Mouse (Mus musculus): ENCODE measurements around the gene Fdx1l. TPM values are rescaled to one million over a fixed set of nuclear protein-coding genes. Genes with fewer than 3 reads are reported as not detected.

Gene Fdx1l
- 10 to 100 TPM; 46.9 to 48.4 TPM for total RNA-seq (2021)
- long read RNA-seq, experiment 1, transcript Fdx1l-203 (4 exons, 681 nt) = minor isoform, 13 of 72 reads
- long read RNA-seq, experiment 1, transcript Fdx1l-205 (4 exons, 951 nt) = minor isoform, 6 of 72 reads
- long read RNA-seq, experiment 1, transcript Fdx1l-201 (5 exons, 812 nt) = major isoform, 50 of 72 reads
- long read RNA-seq, experiment 1, partial matches to known transcripts = 0 of 72 reads
- long read RNA-seq, experiment 1, other reads (novel, unspliced or antisense) = 1 of 72 reads
- long read RNA-seq, experiment 2, transcript Fdx1l-203 (4 exons, 681 nt) = minor isoform, 6 of 43 reads
- long read RNA-seq, experiment 2, transcript Fdx1l-201 (5 exons, 812 nt) = major isoform, 29 of 43 reads
- long read RNA-seq, experiment 2, partial matches to known transcripts = 1 of 43 reads
- long read RNA-seq, experiment 2, other reads (novel, unspliced or antisense) = 2 of 43 reads

DNA sequence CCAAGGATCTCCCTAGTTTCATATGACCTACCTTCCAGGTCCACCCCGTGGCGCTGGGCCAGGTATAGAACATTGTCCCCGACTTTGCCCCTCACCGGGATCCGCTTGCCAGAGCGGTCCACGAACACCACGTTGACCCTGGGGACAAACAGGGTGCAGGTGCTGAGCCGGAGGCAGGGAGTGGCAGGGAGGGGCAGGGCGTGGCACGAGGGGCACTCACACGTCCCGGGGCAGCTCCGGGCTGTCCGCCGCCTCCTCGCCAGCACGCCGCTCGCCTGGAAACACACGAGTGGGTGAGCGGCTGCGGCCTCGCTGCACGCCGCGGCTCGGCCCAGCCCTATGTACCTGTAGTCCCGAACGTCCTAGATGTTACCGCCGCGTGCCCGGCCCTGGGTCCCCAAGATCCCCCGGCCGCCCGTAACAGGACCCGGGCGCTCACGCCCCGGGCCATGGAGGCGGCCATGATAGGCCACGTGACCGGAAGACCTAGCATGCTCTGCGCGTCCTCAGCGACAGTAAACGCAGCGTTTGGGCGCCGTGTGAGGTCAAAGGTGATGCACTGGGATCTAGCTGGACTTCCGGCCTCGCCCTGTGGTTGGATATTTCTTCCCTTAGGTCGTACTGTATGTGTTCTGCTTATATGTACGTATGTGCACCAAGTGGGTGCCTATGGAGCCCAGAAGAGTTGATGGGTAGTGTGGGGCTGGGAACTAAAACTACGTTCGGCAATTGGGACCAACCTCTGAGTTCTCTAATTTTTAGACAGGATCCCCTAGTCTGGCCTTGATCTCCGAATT is at the start of gene Fdx1l, which contains the start of gene Gm49373:
Fdx1l (minus strand) TSS at position 571 of the 797 bp plus-strand sequence.
Gm49373 (minus strand) TSS at position 53 of the 797 bp plus-strand sequence.
- DNase-seq (ENCODE audit: low spot score) = peak; percentile 90

DNA sequence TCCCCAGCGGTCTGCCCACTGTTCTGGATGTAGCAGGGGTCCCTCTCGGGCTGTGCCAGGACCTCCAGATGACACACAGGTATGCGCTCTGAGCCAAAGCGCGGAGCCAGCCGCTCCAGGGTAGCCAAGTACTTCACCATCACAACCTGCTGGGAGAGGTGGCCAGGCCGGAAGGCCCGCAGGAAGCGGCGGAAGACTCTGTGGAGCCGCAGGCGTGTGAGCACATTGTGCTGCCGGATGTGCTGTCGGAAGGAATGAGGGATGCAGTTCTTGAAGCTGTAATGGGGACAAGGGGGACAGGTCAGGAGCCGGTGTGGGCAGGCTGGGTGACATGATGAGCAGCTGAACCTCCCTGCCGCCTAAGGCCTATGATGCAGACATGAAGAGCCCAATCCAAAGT is 48.1 kb upstream of the Fdx1l start:
- no peak for DNase-seq (ENCODE audit: low spot score)

DNA sequence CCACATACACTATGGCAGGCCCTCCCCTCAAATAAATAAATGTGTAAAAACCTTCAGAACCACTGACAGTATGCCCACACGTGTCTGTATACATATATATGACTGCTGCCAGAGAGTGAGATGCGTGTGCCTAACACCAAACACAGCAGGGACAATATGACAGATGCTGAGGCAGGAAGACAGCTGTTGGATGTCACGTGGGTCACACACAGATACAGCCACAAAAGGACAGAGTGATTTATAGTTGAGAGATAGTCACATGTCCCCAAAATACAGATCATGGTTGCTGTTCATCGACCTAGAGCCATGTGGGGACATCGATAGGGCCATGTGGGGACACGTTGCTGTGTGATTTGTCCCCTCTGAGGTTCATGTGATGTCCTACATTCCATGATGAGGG is 43.7 kb upstream of the Fdx1l start:
- DNase-seq (ENCODE audit: low spot score) = no peak

DNA sequence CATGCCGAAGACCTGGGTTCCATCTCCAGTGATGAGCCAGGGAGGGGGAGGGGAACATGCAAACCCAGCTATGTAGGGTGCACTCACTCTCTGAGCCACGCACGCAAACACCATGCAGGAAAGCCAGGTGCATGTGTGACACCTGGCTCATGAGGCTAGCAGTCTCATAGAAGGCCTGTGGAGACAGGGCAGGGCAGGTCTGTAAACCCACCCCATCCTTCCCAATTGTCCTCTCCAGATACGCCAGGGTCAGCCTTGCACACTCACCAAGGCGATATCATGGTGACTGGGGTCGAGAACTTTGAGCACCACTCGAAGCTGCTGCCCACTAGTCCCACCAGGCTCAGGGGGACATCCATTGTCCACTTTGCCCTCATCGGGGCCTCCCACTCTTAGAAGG is 41.7 kb upstream of the Fdx1l start:
- no peak for DNase-seq (ENCODE audit: low spot score)

DNA sequence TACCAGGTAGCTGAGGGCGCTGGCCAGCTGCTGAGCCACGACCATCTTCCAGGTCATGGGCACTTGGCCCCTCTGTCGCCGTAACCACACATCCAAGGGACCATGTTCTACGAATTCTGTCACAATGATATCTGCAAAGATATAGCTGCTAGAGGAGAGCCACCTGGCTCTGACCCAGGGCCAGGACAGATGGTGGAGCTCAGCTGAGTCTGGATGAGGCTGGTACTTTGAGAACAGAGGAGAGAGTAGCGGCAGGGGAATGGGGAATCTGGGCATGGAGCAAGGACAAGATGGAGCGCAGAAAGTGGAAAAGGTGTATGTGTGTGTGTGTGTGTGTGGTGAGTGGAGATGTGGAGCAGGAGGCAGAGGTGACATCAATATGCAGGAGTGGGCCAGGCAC is 40.8 kb upstream of the Fdx1l start:
- no peak for DNase-seq (ENCODE audit: low spot score)

DNA sequence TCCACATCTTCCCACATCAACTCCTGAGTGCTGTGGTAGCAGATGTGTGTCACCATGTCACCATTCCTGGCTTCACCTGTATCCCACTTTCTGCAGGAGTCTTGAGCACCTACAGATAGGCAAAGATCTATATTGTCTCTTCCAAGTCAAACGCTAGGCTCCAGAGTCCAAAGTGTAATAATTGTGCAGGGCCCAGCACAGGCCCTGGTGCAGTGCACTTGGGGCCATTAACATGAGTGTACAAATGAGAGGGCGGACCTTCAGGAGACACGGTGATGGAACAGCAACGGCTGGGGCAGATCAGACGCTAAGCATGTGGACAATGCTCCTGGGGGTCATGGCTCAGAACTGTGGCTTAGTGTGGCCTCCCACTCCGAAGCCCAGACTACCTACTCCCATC is 40.3 kb upstream of the Fdx1l start:
- no peak for DNase-seq (ENCODE audit: low spot score)

DNA sequence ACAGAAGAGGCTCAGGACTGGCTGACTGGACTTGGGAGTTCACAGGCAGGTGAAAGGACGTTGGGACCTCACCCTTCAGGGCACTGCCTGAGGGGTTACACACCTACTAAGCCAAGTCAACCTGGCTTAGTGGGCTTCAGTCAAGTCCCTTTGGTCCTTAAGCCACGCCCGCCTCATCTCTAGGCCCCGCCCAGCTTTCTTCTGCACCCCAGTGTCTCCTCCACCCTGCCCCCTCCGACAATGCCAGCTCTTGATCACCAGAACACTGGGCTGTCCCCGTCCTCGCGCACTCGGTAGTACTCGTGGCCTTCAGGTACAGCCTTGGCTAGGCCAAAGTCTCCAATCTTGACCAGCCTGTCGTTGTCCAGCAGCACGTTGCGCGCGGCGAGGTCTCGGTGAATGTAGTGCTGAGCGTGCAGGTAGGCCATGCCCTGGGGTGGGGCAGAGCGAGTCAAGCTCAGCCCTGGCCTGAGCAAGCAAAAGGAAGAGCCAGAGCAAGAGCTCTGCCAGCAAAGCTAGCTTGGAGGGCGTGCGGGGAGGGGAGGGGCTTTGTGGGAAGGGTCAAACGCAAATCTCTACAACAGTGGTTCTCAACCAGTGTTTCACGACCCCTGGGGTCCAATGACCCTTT is 34.3 kb upstream of the Fdx1l start:
- no peak for DNase-seq (ENCODE audit: low spot score)

DNA sequence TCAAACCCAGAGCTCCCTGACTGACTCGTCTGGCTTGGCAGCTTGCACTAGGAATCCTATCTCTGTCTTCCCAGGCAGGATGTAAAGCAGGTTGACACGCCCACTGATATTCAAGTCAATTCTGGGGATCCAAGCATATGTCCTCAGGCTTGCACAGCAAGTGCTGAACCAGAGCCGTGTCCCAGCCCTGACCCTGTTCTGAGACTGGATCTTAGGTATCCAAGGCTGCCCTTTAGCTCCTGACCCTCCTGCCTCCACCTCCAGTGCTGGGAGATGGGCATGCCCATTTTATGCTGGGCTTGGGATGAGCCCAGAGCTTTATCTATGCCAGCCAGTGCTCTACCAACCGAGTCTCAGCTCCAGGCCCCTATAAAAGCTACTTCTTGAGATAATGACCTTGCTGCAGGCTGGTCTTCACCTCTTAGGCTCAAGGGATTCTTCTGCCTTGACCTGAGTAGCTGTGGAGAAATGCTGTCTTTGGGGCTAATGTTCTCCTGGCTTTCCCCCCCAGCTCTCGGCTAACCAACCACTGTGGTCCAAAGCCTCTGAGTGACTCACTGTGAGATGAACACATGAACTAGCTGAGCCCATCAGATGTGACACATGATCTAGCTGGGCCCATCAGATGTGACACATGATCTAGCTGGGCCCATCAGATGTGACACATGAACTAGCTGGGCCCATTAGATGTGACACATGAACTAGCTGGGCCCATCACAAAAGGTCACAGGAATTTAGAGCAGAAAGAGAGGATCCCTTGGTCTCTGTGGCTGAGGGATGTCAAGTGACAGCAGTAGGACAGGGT is 32.5 kb upstream of the Fdx1l start:
- DNase-seq (ENCODE audit: low spot score) = no peak

DNA sequence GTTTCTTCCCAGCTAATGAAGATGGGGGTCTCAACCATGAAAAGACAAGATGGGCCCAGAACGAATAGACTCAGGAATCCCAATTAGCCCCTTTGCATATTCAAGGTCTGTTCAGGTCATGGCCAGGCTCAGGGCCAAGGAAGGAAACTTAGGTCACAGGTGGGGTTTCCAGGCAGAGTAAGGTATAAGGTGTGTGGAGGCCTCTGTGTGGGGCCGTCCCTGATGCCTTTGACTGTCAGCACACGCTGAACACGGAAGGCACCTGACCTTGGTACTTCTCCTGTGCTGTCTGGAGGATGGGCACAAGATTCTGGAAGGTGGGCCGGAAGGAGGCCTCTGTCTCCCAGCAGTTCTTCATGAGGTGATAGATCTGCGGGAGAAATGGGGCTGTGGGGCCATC is 31.4 kb upstream of the Fdx1l start:
- no peak for DNase-seq (ENCODE audit: low spot score)

DNA sequence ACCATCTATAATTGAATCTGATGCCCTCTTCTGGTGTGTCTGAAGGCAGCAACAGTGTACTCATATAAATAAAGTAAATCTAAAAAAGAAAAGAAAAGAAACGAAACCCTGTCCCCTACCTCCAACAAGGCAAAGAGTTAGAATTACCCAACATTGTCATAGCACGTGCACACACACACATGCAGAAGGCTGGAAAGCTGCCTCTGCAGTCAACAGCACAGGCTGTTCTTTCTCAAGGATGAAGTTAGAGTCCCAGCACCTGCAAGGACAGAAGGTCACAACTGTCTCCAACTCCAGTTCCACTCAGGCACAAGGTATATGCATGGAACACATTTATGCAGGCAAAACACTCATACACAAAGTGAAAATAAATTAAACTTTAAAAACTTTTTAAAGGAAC is 28.7 kb upstream of the Fdx1l start:
- DNase-seq (ENCODE audit: low spot score) = no peak

DNA sequence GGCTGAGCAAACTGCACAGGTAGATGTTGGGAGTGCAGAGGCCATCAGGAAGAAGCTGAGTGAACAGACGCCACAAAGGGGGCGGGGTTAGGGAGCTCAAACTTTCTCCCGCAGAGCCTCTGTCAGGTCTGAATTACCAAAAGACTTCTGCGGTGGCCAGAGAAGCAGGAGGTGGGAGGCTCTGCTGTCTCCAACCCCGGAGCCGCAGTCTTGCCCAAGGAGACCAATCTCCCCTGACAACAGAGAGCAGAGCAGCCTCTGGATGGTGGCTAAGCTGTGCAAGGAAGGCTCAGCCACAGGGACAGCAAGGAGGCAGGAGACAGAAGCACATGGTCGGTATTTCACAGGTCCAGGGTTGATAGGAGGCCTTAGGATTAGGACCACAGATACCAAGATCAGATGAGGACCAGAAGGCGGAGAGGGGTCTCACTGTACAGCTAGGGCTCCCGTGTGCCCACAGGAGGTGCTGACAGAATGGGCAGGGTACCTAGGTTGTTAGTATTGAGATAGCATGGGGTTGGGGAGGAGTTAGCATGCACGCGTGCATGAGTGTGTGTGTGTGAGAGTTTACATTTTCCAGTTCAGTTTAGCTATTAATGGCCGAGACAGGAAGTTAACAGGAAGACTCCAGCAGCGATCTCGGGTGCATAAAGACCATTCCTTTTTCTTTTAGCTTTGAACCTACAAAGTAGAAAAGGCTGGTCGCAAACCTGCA is 27.2 kb upstream of the Fdx1l start:
- DNase-seq (ENCODE audit: low spot score) = no peak

DNA sequence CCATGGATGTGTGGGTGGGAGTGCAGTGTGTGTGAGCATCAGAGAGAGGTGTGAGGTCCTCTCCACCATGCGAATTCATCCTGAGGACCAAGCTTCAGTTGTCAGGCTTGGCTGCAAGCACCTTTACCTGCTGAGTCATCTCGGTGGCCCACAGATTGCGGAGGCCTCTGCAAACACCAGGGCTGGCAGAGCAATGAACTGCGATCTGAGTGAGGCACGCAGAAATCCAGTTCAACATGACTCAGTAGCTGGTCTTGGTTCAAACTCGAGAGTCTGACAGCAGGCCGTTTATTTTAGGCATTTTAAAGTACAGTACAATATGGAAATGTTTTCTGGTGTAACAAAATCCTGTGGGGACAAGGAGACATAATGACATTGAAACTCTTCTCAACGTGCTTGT is 24.4 kb upstream of the Fdx1l start:
- DNase-seq (ENCODE audit: low spot score) = no peak

DNA sequence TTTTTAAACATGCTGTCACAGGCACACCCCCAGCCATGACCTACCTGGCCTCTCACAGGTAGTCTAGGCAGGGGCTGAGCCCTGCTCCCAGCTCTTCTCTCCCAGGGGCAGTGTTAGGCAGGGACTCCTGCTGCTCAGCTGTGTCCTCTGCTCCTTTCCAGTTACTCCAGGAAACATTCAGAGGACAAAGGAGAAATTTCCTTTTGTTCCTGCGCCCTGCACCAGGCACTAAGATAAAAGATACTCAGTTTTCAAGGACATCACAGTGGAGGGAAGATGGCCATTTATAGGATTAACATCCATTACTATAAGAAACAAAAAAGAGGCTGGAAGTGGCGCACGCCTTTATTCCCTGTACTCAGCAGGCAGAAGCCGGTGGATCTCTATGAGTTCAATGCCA is 22.5 kb upstream of the Fdx1l start:
- DNase-seq (ENCODE audit: low spot score) = no peak

DNA sequence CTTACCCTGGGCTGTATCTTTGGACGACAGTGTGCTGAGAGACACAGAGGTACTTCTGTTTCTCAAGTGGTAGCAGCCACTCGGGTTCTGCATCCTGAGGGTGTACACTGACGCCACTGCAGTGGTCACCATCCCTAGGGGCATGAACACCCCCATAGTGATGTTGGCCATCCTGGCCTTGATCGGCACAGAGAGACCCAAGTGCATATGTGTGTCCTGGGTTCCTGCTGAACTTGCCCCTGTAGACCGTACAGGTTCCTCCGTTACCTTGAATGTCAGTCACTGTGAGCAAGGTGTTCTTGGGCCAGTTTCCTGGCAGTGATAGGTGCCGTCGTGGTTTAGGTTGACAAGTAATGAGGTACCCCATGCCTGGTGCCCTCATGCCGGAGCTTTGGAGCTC is 20.0 kb upstream of the Fdx1l start:
- DNase-seq (ENCODE audit: low spot score) = no peak

DNA sequence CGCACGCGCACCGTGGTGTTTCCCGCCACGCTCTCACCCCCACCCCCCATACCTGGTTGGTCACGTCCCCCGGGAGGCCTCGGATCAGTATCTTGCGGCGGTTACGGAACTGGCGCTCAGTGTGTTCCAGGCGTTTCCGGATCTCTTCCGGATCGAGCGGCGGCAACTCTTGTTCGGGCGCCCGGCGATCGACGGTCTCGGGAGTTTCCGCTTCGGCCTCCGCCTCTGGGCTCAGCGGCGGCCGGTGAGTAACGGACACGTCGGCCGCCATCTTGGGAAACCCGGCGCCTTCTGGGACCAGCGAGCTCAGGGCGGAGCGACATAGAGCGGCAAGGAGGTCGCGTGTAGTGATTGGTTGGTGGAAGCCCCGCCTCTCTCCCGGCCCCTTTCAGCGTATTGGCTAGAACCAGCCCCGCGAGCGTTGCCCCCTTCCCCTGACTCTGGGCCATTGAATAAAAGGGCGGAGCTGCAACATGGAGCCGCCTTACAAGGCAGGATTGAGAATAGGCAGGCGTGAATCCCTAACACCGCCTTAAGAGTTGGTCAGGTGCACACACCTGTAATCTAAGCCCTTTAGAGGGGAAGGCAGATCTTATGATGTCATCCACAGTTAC is 18.4 kb upstream of the Fdx1l start, which contains the start of the genes Gm38431 and Raver1:
Gm38431 (minus strand) TSS at position 291 of the 614 bp plus-strand sequence.
Raver1 (minus strand) TSS at position 302 of the 614 bp plus-strand sequence.
- DNase-seq (ENCODE audit: low spot score) = peak; percentile 98

DNA sequence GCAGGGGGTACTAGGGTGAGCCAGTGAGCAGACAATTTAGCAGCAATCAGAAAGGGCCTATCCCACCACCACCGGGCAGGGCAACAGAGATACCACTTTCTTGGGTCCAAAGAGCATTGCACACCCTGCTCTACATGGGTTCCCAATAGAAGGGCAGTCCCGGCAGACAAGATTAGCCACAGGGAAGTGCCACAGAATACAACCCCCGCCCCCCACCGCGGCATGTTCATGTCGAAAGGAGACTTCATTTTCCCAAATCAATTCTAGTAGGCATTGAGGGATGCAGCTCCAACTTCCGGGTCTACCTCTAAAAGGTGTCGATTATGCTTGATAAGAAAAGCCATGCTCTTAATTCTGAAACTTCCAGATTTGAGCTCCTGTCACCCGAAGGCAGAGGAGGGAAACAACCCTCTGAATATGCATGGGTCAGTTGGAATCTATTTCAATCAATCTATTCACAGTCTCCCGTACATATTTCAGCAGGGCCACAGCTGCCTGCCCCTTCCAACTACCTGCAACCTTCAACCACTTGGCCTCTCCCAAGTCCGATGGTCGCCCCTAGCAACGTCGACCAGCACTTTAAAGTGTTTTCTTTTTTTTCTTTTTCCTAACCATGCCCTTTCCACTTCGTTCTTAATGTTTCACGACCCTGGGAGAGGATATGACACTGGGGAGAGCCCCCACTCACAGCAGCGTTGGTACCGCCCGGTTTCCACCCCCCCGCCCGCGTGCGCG is 17.7 kb upstream of the Fdx1l start:
- DNase-seq (ENCODE audit: low spot score) = no peak

DNA sequence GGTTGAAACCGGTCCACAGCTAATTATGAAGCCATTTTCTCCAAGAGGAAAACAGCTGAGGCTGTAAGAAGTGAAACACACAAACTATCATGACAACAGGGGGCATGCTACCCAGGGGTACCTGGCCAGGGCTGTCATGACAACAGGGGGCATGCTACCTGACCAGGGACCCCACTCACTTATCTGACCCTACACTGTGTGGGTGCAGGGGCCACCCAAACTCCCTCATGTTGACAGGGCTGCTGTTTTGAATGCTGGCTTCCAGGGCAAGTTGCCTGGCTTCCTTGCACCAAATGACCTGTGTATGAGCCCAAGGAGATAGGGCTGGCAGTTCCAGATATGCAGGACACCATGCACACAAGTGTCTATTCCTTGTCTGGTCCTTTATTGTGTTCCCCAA is 17.1 kb upstream of the Fdx1l start:
- no peak for DNase-seq (ENCODE audit: low spot score)

DNA sequence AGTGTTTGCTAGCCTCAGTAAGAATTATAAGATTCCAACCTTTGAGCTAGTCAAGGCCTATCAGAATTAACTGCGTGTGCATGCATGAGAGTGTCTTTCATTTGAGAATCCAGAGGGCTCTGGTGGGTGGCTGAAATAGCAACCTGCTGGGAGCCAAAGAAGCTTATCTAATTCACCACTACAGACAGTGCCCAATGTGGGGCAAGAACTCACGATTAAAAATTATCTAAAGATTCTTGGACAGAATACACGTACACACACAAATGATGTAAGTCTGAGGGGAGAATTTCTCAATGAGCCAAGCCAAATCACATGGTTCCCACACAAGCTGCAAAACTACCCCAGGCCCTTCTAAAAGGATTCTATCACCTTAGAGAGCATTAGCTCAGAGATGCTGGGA is 9.9 kb upstream of the Fdx1l start:
- DNase-seq (ENCODE audit: low spot score) = no peak

DNA sequence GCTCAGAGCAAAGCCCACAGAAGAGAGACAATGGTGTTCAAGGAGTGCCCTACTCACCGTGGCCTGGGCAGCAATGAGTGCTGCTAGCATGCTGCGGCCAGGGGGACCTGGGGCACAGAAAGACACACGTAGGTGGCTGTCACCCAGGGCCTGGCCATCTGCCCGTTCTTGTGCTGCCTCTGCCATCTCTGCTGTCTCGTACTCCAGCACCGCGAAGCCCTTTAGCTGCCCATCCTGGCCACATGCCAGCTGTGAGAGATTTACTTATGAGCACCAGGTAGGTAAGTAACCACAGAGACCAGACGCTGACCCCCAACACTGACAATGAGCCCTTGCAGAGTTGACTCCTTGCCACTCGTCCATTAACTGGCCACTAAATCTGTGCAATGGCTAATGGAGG is 7.7 kb upstream of the Fdx1l start:
- no peak for DNase-seq (ENCODE audit: low spot score)
